Mouse (Mus musculus): ENCODE data around the gene Cadps. TPM values are rescaled to one million over a fixed set of nuclear protein-coding genes. Genes with fewer than 3 reads are reported as not detected.

Cadps gene
- polyA plus RNA-seq, 1 experiment from 2014 or later: not detected

DNA sequence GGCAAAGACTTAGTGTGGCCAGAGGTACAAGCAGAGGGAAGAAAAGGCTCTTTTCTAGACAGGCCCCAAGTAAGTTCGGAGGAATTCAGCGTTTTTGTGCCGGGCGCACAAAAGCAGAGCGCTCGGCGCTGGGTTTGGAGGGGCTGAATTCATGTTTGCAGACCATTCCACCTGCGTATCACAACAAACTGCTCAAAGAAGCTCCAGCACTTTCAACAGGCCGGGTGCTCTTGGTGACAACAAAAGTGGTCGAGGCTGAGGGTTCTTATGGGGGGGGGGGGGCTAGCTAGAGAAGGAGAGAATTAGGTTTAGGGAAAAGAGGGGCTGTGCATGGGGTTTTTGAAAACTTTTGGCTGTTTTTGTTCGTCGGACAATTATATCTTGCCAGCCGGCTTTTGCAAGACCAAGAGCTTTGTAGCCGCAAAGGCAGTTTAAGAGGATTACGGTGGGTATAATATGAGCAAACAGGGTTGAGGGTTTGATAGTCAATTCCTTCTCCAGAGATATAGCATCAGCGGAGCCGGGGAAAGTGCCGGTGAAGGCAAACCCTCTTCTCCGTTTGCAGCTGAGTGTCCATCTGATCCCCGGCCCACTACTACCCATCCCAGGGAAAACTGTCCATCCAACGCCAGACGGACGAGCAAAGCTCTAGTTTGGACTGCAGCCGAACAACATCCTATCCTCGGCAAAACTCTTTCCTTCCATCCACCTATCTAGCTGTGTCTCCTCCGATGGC is 475.8 kb downstream of the Cadps start:
- ChIA-PET POLR2A (no interaction called here), CTCF (interaction anchor here (0.8 kb wide), 1 partner anchor 800 kb away, joined by 3 read pairs; no protein-coding TSS in a partner anchor)
- in situ Hi-C loops (cut with MboI; ENCODE audit: low pct_unique_long_range_greater_than_20kb): no loop called here
- DNase-seq (ENCODE audit: low read depth, low spot score) (no peak), ATAC-seq (no peak)
- no peak for TF ChIP-seq CTCF (IDR thresholded peaks at IDR 0.05)
- peaks cover 13% of the 10 kb centered on the region for H3K27me3 ChIP-seq

DNA sequence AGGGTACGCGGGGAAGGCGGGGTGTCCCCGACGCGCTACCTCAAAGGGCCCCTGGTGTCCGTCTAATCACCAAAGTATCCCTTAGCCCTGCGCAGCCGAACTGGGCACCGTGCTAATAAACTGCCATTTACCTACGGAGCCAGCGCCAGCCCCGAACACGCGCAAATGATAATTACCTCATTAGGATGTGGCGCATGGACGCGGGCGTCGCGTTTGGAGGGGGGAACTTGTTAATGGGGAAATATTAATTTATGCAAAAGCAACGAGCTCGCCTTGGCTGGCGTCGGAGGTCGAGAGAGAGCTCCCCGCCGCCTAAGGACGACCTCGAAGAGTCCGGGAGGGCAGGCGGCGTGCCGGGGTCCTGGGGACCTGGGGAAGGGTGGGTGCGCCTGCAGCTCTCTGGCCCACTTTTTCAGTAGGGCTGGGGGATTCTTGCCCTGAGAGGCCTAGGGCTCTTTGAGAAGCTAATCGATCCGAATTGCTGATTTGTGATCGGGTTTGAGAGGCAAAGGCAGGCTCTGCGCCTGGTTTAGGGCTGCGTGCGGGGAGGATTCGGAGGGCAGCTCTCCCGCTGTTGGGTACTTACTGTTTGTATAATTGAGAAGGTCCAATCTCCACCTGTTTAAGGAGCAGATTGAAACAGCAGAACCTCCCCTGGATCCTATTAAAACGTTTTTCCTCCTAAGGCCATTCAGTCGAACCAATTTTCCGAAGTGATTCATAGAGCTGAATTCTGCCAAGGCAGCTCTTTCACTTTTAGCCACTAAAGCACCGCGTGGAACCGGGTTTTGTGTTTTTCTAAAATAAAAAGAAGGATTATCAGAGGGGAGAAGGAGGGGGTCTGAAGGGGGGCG is 476.6 kb downstream of the Cadps start:
- in situ Hi-C loops (cut with MboI; ENCODE audit: low pct_unique_long_range_greater_than_20kb): no loop called here
- CTCF ChIA-PET: no interaction called here
- ATAC-seq: no peak
- no peak for DNase-seq (ENCODE audit: low read depth, low spot score)
- H3K27me3 ChIP-seq: peaks cover 12% of the 10 kb centered on the region
- no peak for TF ChIP-seq CTCF (IDR thresholded peaks at IDR 0.05)
- POLR2A ChIA-PET: no interaction called here

DNA sequence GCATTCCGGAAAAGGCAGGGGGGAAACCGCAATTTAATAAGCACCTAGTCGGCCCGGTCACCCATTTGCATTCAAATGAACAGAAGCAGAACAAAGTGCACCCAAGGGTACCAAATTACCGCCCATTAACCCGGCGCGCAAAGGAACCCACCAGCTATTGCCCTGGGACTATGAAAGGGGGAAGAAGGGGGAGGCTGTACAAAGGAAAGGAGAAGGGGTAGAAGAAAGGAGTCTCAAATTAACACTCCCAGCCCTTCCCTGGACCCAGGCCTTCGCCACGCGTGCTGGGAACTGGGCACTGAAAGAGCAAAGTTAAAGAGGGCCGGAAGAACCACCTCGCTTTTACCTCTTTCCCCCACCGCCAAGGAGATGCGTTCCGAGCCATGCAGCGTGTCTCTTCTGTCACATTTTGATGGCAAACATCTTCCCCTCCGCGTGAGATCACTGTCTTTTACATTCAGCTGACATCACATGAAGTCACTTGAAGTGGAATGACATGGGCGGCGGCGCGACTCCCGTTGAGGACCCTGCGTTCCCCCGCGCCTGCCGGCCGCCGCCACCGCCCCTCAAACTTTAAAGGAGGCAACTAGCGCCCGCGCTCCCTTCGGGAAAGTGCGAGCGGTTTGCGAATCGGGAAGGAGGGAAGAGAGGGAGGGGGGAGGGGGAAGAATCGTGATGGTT is 477.5 kb downstream of the Cadps start:
- POLR2A ChIA-PET: no interaction called here
- TF ChIP-seq CTCF (IDR thresholded peaks at IDR 0.05): no peak
- peaks cover 15% of the 10 kb centered on the region for H3K27me3 ChIP-seq
- in situ Hi-C loops (cut with MboI; ENCODE audit: low pct_unique_long_range_greater_than_20kb): no loop called here
- DNase-seq (ENCODE audit: low read depth, low spot score) (no peak), ATAC-seq (no peak)
- CTCF ChIA-PET: no interaction called here

DNA sequence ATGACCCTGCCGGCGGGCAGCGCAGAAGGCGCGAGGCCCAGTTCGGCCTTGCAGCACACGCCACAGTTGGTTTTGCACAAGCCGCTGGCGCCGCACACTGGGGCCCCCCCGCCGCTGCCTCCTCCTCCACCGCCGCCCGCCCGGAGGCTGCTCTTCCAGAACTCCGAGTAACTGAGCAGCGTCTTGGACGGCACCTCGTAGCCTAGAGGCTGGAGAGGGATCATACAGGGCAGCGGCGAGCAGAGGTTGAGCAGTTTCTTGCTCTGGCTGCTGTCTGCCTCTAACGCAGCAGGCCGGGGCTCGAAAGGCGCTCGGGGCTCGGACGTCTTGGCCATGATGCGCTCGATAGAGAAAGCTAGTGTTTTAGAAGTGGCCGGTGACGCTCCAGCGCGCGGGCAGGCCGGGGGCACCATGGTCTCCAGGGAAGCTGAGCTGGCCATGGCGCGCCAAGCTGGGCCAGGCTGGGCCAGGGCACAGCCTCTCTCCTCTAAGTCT is 478.1 kb downstream of the Cadps start:
- ATAC-seq: no peak
- ChIA-PET CTCF (no interaction called here), POLR2A (no interaction called here)
- in situ Hi-C loops (cut with MboI; ENCODE audit: low pct_unique_long_range_greater_than_20kb): no loop called here
- no peak for DNase-seq (ENCODE audit: low read depth, low spot score)
- peaks cover 15% of the 10 kb centered on the region for H3K27me3 ChIP-seq
- no peak for TF ChIP-seq CTCF (IDR thresholded peaks at IDR 0.05)

DNA sequence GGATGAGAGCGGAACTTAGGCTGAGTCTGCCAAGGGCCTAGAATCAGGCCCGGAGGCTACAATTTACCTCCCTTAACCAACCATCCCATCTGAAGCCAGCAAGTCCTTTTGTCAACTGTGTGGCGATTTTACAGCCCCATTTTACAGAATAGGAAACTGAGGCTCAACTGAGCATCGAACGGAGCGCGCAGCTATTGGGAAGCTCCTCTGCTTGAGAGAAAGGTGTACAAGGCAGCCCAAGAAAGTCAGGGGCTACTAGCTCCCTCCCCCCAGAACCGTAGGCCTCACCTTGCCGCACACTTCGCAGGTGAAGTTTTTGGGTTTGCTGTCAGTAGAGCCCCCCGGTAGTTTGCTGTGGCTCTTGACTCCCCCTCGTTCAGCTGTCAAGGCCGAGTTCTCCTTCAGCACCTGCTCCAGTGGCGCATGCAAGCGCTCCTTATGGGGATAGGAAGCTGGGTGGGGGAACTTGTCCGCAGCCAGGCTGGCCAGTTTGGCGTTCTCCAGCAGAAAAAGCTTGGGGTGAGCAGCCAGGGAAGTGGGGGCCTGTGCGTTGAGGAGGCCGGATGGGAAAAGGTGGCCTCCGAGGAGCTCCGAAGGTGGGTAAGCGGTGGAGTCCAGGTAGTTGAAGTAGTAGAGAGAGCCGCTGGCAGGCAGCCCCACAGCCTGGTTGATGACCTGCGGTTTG is 478.7 kb downstream of the Cadps start:
- H3K27me3 ChIP-seq: peaks cover 15% of the 10 kb centered on the region
- POLR2A ChIA-PET: interaction anchor here (1.0 kb wide), 1 partner anchor 8 kb away, joined by 3 read pairs; no protein-coding TSS in a partner anchor
- TF ChIP-seq CTCF (IDR thresholded peaks at IDR 0.05): no peak
- in situ Hi-C loops (cut with MboI; ENCODE audit: low pct_unique_long_range_greater_than_20kb): no loop called here
- CTCF ChIA-PET: no interaction called here
- ATAC-seq (no peak), DNase-seq (ENCODE audit: low read depth, low spot score) (no peak)

DNA sequence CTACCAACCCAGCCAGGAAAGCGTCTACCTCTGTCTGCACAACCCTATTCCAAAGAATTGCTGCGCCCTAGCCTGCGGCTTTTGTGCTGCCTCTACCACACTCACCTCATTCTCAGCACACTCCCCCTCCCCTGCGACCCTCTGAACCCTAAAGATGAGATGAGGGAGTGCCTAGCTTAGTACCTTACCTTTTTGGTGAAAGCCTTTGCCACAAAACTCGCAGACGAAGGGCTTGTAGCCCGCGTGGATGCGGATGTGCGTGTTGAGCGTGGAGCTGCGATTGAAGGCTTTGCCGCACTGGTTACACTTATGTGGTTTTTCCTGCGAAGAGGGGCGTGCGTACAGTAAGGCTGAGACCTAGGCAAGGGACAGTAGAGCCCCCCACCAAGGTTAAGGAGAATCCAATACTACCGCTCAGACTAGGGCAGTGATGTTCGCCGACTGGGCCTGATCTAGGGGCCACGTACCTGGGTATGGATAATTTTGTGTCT is 479.4 kb downstream of the Cadps start:
- in situ Hi-C loops (cut with MboI; ENCODE audit: low pct_unique_long_range_greater_than_20kb): no loop called here
- POLR2A ChIA-PET: interaction anchor here (0.6 to 1.0 kb wide), 2 partner anchors 8 to 1456 kb away, joined by 3 read pairs; no protein-coding TSS in a partner anchor
- CTCF ChIA-PET: no interaction called here
- peaks cover 15% of the 10 kb centered on the region for H3K27me3 ChIP-seq
- no peak for ATAC-seq
- no peak for DNase-seq (ENCODE audit: low read depth, low spot score)
- no peak for TF ChIP-seq CTCF (IDR thresholded peaks at IDR 0.05)

DNA sequence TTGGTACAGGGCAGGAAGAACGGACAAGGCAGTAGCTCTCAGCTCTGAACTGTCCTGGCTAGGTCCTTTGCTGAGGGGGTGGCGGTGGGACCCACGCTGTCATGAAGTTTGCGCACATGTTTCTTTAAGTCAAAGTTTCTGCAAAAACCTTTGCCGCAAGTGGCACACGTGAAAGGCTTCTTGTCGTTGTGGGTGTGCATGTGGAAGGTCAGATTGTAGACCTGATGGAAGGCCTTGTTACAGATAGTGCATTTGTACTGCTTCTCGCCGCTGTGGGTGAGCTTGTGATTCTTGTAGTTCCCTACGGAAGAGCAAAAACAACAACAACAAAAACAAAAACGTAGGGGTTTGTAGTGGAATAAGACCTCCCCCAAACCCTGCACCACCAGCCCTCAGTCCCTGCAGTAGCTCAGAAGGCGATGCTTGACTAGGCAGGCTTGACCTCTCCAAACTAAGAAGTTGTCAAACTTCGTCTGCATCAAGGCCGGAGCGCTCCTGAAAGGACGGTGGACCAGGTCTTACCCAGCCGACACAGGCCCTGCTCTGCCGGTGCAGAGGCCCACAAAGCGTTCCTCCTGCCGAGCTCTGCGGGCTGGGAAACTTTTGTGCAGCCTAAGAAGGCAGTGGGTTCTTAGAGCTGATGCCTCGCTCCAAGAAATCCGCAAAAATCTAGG is 480.3 kb downstream of the Cadps start:
- in situ Hi-C loops (cut with MboI; ENCODE audit: low pct_unique_long_range_greater_than_20kb): no loop called here
- ATAC-seq (no peak), DNase-seq (ENCODE audit: low read depth, low spot score) (no peak)
- ChIA-PET POLR2A (no interaction called here), CTCF (no interaction called here)
- TF ChIP-seq CTCF (IDR thresholded peaks at IDR 0.05): no peak
- peaks cover 20% of the 10 kb centered on the region for H3K27me3 ChIP-seq

DNA sequence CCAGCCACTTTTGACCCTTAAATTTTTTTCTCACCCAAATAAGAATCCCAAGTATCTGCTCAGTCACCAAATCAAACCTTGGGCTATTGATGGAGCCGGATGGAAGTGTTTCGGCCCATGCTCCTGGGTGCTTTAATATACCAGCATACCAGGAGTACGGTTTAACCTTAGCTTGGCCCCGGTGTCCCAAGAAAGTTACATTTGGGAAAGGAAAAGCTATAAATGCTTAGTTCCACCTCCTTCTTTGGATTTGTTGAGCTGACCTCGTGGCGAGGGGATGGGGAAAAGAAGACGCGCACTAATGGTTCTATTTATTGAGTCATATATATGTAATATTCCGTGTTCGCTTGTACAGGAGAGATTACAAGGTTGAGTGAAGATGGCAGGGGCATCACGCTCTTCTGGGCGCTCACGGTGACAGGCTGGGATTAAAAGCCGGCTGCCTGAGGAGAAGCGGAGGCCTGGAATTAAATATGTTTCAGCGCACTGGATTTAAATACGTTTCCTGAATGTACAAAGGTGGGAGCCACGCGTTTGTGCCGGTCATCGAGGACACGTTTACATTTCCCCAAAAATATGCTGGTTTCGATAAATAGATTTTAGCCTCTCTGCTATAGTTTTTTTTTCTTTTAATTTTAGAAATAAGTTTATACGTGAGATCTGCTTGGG is 481.0 kb downstream of the Cadps start:
- CTCF ChIA-PET: no interaction called here

DNA sequence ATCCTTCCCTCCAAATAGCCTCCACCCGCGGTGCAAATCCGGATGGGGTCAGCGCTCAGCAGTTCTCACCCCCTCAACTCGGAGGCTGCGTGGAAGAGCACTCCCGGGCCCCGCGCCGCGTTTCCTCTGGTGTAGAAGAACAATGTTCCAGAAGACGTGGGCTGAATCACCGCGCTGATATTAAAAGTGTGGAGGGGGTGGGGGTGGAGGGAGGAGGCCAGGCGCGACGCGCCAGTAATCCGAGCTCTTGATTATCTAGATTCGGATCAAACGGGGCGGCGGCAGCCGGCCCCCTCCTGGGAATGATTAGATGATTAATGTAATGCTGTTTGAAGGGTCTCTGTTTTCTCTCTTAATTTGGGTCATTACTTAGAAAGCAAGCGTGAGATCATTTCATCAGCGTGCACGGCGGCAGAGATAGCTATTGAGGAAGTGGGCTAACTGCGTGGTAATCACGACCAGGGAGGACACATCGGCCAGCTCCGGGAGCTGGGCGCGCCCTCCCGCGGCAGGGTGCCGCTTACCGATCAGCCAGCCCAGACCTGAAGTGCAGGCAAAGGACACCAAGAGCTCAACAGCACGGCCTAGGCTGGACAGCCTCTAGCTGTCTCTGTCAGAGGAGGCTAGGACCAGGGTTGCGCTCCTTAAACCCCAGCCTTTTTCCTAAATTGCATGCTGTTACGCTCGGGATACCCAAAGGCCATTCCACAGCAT is 481.6 kb downstream of the Cadps start:
- peaks cover 30% of the 10 kb centered on the region for H3K27me3 ChIP-seq
- no peak for TF ChIP-seq CTCF (IDR thresholded peaks at IDR 0.05)
- DNase-seq (ENCODE audit: low read depth, low spot score) (no peak), ATAC-seq (peak; percentile 52)
- ChIA-PET CTCF (interaction anchor here (0.8 kb wide), 1 partner anchor 12 kb away, joined by 3 read pairs; no protein-coding TSS in a partner anchor), POLR2A (no interaction called here)
- in situ Hi-C loops (cut with MboI; ENCODE audit: low pct_unique_long_range_greater_than_20kb): no loop called here

More for the DNA sequence above, 481.0 kb downstream of the Cadps start:
- DNase-seq (ENCODE audit: low read depth, low spot score) (no peak), ATAC-seq (no peak)
- in situ Hi-C loops (cut with MboI; ENCODE audit: low pct_unique_long_range_greater_than_20kb): no loop called here
- no peak for TF ChIP-seq CTCF (IDR thresholded peaks at IDR 0.05)
- POLR2A ChIA-PET: no interaction called here
- H3K27me3 ChIP-seq: peaks cover 26% of the 10 kb centered on the region

Measured in Patski (cell line).